Mouse (Mus musculus) adrenal gland (tissue): ENCODE measurements around the gene Cpm.

ENCODE experiments used
- intact Hi-C: fragments of 180-260 bp; cut with DNase I; formaldehyde crosslinking; loops from one replicate; pipeline ENCODE4 v1.15.1; 2025

Gene Cpm

DNA sequence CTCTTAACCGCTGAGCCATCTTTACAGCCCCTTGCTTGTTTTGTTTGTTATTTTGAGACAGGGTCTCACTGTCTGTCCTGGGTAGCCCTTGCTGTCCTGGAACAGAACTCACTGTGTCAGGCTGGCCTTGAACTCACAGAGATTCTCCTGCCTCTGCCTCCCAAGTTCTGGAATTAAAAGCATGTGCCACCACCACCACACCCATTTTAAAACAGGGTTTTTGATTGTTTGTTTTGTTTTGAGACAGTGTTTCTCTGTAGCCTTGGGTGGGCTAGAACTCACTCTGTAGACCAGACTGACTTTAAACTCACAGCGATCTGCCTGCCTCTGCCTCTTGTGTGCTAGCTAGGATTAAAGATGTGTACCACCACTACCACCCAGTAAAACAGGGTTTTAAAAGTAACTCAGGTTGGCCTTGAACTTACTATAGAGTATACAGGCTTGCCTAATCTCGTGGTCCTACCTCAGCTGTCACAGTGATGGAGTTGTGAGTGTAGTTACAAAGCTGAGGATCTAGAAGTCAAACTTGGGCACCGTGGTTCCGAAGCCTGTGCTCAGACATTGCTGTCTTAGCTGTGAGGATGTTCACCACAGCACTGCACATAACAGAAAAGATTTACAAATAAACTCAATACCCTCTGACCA lies 4.4 kb downstream of the Cpm start:
- intact Hi-C loops: no loop called here

DNA sequence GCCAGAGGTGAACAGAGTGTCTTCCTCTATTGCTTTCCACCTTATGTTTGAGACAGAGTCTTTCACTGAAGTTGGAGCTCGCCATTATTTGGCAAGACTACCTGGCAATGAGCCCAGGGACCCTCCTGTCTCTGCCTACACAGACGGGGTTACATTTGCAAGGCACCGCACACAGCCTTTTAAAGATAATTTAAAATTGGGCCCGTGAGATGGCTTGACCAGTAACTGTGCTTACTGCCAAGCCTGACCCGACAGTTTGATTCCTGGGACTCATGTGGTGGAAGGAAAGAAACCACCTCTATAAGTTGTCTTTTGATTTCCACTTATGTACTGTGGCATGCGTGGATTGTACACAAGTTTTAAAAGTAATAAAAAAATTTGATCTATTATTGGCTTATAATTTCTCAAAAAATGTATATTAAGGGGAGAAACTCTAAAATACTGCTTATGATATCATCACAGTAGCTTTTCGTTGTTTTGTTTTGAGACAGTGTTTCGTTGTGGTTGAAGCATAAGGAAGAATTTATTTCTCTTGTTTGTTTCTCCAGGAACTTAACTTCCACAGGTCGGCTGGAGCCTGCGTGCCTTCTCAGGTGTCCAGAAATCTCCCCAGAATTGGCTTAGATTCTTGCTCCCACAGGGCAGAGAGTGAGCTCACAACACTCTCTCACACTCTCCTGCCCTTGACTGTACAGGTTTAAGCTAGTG lies 5.2 kb downstream of the Cpm start:
- intact Hi-C loops: no loop called here

DNA sequence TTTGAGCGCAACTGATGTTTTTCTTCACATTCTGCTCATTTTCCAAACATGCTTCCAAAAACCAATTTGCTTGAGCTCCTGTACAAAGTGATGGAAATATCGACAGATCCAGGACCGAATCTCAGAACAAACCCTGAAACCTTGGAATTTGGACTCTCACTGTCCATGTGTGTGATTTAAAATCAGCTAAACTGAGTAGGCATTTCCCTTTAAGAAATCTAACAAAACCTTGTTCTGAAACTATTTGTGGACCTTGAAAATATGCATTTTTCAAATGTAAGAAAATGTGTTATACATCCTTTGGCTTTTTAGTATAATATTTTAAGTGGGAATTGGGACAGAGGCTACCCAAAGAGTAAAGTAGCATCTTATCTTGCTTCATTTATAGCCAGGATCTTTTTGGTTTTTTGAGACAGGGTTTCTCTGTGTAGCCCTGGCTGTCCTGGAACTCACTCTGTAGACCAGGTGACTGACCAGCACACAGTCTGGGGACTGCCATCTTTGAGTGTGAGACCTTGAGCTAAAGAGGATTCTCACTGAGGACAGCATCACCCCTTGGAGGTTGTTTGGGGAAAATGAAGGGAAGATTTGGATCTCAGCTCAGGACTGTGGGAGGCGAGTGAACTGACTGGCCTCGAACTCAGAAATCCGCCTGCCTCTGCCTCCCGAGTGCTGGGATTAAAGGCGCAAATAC lies 5.9 kb downstream of the Cpm start:
- intact Hi-C loops: no loop called here

DNA sequence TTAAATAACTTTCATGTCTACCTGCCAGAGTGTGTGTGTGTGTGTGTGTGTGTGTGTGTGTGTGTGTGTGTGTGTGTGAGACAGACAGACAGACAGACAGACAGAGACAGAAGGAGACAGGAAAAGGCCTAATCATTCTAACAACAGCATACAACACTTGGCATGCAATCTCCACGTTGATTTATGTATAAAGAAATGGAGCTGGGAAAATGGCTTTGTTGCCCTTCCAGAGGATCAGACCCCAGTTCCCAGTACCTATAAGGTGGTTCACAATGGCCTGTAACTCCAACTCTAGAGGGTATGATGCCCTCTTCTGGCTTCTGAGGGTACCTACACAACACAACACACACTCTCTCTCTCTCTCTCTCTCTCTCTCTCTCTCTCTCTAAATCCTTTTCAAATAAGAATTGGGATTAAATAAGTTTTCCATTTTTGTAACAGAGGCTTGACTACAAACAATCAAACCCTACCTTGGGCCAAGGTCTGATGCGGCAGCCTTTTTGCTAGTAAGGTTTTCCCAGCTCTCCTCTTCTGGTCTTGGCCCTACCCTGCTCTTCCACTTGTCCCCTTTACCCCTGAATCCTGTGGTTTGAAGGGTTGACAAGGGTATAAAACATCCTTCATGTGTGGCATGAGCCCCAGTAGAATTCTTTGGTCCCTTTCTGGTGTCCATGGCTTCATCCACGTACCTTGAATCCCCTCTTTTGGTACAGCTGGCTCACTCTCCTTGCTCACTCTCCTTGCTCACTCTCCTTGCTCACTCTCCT lies 6.7 kb downstream of the Cpm start:
- intact Hi-C loops: no loop called here

DNA sequence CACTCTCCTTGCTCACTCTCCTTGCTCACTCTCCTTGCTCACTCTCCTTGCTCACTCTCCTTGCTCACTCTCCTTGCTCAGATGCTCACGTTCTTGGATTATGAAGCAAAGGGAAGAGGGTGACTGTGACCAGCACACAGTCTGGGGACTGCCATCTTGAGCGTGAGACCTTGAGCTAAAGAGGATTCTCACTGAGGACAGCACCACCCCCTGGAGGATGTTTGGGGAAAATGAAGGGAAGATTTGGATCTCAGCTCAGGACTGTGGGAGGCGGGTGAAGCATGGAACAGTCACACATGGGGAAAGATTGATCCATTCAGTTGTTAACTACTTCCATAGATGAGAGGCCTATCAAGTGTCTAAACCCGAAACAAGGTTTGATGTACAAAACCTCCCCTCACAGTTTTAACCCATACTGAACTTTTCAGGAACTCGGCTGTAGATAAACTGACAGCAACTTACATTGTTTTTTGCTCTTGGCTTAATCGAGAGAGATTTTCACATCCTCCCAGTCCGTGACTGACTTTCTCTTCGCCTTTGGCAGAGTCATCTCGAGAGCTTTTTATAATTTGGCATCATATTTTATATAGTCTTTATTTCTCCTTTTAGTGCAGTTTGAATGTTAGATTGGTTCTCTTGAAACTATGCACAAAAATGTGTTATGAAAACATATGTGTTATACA lies 7.9 kb downstream of the Cpm start:
- intact Hi-C loops: no loop called here

DNA sequence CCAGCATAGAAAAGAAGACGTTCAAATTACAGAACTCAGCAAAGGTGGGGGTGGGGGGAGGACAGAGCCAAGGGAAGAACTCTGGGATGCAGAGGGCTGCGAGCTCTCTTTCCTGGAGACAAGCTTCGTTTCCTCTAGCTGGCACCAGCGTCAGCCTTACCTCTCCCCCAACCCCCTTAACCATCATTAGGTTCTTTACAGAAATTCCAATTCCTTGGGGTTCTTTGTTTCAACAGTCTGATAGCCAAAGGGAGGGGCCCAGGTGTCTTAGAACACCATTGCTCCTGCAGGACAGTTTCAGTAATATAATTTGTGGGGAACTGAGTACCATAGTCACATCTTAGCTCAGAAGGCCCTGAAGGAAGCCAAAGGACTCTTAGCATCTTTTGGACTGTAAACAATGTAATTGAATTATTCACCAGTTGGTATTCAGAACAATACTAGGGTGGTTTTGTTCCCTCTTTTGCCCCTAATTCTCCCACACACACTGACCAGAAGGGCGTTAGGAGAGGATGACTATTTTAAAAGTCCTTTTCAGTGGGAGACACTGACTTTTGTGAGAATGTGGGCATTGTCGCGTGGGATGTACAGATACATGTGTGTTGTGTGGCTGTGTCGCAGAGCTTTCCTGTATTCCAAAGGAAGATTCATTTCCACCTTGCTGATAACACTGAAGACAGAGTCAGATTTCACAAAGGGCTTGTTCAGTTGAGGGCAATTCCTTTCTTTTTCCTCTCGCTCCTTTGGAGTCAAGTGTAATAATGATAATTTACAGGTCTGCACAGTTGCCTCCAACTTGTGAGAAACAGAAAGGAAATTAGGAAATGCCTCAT lies 8.7 kb downstream of the Cpm start:
- intact Hi-C loops: no loop called here

DNA sequence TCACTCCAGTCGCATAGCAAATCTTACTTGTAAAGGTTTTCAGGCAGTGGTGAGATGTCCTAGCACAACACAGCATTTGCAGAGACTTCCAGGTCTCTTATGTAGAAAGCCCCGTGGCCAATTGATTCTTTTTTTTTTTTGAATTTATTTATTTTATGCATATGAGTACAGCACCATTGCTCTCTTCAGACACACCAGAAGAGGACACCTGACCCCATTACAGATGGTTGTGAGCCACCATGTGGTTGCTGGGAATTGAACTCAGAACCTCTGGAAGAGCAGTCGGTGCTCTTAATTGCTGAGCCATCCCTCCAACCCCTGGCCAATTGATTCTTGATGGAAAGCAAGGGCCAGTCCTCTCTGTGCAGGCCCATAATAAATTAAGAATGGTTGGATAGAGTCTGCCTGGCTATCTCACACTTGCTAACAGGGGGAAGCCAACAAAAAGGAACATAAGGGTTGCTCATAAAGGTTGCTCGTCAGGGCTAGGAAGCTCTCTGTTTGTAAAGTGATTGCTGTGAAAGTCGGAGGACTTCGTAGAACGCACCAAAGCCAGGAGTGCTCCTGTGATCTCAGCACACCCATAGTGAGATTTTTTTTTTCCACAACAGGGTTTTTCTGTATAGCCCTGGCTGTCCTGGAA lies 9.4 kb downstream of the Cpm start:
- intact Hi-C loops: no loop called here

DNA sequence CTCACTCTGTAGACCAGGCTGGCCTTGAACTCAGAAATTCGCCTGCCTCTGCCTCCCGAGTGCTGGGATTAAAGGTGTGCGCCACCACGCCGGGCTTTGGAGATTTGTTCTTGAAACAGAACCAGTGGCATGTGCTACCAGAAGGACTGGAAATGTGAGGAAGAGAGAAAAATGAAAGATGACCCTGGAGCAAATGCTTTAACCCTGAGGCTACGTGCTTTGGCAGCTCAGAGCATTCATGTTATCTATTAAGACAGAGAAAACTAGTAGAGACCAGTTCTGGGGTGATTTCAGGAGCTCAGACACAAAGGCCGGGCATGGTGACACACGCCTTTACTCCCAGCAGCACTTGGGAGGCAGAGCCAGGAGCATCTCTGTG lies 9.9 kb downstream of the Cpm start:
- intact Hi-C loops: no loop called here

DNA sequence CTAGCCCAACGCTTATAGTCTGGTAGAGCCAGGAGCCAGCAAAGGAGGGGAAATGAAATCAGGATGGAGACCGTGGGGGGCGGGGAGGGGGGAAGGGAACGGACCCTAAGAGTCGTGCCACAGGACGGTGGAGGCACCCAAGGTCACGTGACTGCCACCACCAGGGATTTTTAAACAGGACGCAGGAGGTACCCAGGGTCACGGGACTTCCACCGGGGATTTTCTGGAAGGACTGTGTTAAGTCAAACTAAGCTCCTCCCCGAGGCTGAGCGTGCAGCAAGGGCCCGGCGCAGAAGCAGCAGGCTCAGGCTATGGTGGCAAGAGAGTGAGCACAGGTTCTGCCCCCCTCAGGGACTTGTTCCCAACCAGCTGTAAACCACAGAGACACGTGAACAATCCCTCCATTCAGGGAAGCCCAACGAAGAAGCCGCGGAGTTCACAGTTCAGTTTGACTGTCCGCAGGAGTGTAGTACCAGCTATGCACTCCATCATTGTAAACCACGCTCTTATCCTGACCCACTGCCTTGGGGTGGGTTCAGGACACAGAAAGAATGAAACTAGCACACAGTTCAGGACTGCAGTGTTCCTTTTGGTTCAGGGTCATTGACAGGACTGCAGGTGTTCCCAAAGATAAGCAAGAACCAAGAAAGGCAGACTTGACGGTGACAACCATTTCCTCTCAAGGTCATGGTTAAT lies 10.7 kb downstream of the Cpm start:
- intact Hi-C loops: no loop called here

DNA sequence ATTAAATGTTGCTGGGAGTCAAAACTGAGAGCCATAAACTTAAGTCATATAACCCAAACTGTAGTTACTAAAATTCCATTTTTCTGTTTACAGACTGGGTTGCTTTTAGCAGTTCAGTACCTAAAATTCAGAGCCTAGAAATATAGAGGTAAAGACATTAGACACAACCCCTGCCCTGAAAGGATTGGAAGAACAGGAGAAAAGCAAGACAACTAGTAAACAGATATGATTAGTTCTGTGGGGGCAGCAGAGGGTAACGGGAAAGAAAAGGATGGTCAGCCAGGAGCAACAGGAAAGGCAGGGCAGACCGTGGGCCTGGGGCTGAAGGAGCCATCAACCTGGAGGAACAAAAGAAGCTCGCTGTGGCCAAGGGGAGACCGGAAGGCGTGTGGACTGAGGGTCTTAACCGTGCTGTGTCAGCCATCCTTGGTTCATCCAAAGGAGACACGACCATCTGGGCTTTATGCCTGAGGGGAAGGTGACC lies 11.3 kb downstream of the Cpm start:
- intact Hi-C loops: no loop called here

DNA sequence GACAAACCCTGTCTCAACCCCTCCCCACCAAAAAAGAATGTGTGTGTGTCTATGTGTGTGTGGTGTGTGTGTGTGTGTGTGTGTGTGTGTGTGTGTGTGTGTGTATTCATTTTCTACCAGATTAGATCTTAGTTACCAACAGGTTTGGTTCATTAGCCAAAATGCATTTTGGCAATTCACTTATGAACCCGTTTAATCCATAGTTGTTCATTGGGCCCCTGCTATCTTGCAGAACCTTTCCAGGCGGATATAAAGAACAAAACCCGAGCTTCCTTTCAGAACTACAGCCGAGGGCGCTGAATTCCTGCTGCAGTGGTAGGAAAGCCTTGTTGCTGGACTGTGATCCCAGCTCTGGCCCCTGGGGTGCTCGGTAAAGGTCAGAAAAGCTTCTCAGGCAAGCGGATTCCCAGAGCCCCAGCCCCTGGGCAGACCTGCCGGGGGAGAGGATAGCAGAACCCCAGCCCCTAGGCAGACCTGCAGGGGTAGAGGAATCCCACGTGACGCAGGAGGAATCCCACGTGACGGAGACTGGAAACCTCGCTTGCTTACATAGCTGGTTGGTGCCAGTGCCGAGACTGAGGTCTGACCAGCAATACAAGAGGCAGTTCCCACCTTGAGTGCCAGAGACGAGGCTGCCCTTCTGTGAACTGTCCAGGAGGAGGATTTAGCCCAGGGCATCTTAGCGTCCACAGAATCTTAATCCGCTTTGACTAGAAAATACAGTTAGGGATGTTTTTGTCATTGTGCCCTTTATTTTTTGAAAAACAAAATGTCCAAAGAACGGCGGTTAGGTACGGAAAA lies 12.3 kb downstream of the Cpm start:
- intact Hi-C loops: no loop called here

DNA sequence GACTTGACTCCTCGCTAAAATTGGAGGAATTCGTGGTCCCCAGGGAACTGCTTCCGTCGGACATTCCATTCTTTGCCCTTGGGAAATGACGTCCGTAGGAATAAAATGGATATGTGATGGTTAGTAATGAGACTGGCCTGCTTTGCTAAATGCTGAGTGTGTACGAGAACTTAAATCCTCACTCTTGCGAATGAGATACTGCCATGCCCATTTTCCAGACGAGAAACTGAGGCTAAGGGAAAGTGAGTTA lies 12.8 kb downstream of the Cpm start:
- intact Hi-C loops: no loop called here

DNA sequence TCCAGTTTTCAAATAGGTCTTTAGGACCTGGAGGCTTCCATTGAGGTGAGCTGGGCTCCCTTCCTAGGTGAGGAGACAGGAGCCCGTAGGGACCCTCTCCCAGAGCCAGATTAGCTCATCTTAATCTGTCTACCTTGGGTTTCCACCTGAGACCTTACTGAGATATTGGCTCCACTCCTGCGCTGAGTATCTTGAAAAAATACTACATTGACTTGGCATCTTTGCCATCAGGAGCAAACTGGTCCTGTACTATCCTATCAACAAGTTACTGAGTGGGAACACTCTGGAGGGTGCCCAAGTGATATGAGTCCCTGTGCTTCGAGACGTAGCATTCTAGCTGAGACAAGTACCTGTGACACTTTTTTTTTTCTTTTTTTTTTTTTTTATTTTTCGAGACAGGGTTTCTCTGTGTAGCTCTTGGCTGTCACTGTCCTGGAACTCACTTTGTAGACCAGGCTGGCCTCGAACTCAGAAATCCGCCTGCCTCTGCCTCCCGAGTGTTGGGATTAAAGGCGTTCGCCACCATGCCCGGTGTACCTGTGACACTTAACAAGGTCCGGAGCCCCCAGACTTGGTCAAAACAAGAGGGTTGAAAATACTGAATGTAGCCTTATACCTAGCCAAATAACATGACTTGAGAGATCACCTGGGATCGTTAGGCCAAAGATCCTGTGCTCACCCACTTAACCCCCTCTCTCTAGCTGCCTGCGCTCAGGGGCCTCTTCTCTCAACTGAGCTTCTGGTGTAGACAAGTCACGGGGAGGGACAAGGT lies 13.4 kb downstream of the Cpm start:
- intact Hi-C loops: no loop called here

DNA sequence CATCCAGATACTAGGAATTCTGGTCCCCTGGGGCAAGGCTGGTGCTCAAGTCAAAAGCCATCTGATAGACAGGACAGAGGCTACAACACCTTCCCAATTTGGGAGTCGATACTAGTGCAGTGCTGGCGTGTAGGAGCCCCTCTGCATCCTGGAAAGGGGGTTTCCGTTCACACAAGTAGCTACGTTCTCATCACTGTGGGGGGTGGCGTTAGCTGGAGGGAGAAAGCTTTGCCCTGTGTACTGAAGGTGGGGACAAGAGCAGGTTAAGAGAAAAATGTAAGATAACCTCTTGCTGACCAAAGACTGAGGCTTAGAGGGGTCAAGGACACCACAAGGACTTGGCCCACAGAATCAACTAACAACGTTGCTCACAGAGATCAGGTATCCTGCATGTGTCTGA lies 14.0 kb downstream of the Cpm start:
- intact Hi-C loops: no loop called here

DNA sequence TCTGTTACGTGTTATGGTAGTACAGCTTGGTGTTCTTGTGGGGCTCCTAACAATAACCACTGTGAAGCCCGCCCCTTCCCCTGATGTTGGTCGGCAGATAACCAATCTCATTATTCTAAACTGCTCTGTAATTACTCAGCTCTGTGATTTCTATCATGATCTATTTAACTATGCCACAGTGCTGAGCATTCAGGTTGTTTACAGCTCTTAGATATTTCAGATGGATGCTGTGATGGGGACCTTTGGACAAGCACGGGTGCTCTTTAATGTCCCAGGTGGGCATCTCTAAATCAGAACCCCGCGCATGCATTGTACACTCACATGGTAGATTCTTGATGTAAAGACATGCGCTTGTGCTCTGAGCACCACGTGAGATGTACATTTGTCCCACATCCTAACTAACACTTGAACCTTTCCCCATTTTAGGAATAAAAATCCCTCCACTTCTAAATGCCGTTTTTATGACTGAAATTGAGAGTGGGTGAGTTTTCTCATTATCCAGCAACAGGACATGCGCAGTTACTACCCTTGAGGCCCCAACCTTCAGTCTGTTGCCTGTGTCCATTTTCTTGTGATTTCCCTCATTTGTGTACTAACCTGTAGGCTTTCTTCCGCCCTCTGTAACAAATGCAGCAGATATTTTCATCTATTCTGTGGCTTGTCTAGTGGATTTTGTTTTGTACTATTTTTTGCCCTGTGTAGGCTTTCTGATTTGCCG lies 14.6 kb downstream of the Cpm start:
- intact Hi-C loops: no loop called here

DNA sequence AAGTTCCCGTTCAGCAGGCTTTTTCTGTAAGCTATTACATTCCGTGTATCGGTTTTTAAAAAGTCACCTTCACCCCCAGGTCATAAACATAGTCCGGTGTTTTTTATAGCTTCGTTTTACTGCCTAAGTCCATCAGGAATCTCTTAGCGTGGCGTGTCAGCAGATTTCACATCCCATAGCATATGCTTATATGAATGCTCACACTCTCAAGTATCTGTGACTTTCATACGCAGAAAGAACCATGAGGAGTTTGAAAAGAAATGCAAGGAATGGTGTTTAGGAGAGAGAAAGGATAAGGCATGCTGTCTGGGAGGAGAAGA lies 15.1 kb downstream of the Cpm start:
- intact Hi-C loops: no loop called here

DNA sequence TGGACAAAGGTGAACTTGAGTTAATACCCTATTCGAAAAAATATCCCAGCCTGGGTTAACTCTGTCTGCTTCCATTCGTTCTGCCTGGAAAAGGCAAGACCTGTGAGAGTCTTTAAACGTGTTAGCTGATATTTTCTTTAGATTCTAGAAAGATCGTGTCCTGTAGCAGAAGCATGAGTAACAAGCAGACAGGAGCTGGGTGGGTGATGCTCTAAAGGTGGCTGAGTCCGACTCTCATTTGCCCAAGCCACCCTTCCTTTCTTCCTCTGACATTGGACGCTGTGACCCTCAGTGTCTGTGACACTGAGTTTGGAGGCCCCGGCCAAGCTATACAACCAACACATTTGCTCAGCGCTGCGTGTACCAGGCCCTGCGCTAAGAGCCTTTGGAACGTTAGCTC lies 15.5 kb downstream of the Cpm start:
- intact Hi-C loops: no loop called here
